Mouse (Mus musculus): Measurements from ENCODE around the gene Gm9008. TPM values are rescaled to one million over a fixed set of nuclear protein-coding genes. Genes with fewer than 3 reads are reported as not detected.
"Not testable (repeated sequence)": the region's sequence is repeated elsewhere in the genome, so short reads cannot be mapped to it uniquely, and the experiment has no call there.

Gene Gm9008
- total RNA-seq (2012; rRNA removed) = not detected in 2 replicates
- total RNA-seq (2014; rRNA removed) = not detected in 2 replicates
- not detected in 2 replicates for polyA plus RNA-seq (2012; ENCODE audit: insufficient read length, low read depth)

GRCm38 (mm10) chr6:76497054-76497835 is at the start of gene Gm9008:
TSS of gene Gm9008 (minus strand) at chr6:76497784.
- H3K27me3 ChIP-seq (replicated peaks); H3K4me1 ChIP-seq (ENCODE audit: control insufficient read depth in 1 of 2, insufficient read depth in 2 of 2); H3K27ac ChIP-seq (ENCODE audit: insufficient read depth, low read depth); H3K79me2 ChIP-seq (replicated peaks; ENCODE audit: control insufficient read depth, extremely low read depth, insufficient read depth, poor library complexity, severe bottlenecking); H3K9ac ChIP-seq (ENCODE audit: insufficient read depth, low read depth); H3K4me3 ChIP-seq (replicated peaks in 1 of 3; ENCODE audit: low read depth in 2 of 3, low read length in 2 of 3, poor library complexity in 1 of 3); H3K36me3 ChIP-seq (replicated peaks in 1 of 2; ENCODE audit: control insufficient read depth in 1 of 2, insufficient read depth in 1 of 2, low read length in 1 of 2); H3K4me2 ChIP-seq (ENCODE audit: insufficient read depth, low read depth, poor library complexity, severe bottlenecking); DNase-seq (ENCODE audit: extremely low read depth); in situ Hi-C loops (cut with MboI; ENCODE audit: low pct_ligation_motif_present, low pct_unique_long_range_greater_than_20kb, low sequenced_read_pairs); dilution Hi-C loops (cut with MboI; ENCODE audit: extremely low pct_ligation_motif_present, extremely low pct_unique_long_range_greater_than_20kb, low sequenced_read_pairs): not testable (repeated sequence)
- peaks cover 29% of the 10 kb centered on the region for H3K9me3 ChIP-seq (replicated peaks; ENCODE audit: low read length)

GRCm38 (mm10) chr6:76521975-76522641 is 24.5 kb upstream of the Gm9008 start:
- in situ Hi-C loops (cut with MboI; ENCODE audit: low pct_ligation_motif_present, low pct_unique_long_range_greater_than_20kb, low sequenced_read_pairs) (no loop called here), dilution Hi-C loops (cut with MboI; ENCODE audit: extremely low pct_ligation_motif_present, extremely low pct_unique_long_range_greater_than_20kb, low sequenced_read_pairs) (no loop called here)
- no peaks in the 10 kb centered on the region for H3K79me2 ChIP-seq (replicated peaks; ENCODE audit: control insufficient read depth, extremely low read depth, insufficient read depth, poor library complexity, severe bottlenecking)
- no peak overlapping the region for H3K4me2 ChIP-seq (ENCODE audit: insufficient read depth, low read depth, poor library complexity, severe bottlenecking)
- H3K27me3 ChIP-seq (replicated peaks) = no peaks in the 10 kb centered on the region
- H3K4me3 ChIP-seq (replicated peaks in 1 of 3; ENCODE audit: low read depth in 2 of 3, low read length in 2 of 3, poor library complexity in 1 of 3) = no peak overlapping the region
- no peak overlapping the region for H3K27ac ChIP-seq (ENCODE audit: insufficient read depth, low read depth)
- TF ChIP-seq USF2 (conservative IDR thresholded peaks at IDR 0.05; ENCODE audit: low read depth, low read length) (no peak), TCF12 (IDR thresholded peaks at IDR 0.05; ENCODE audit: low read depth, low read length) (no peak), HCFC1 (IDR thresholded peaks at IDR 0.05; ENCODE audit: low read depth, low read length) (no peak), MYC (IDR thresholded peaks at IDR 0.05; ENCODE audit: low read depth, low read length) (no peak), RAD21 (IDR thresholded peaks at IDR 0.05; ENCODE audit: low read depth, low read length) (no peak), BHLHE40 (IDR thresholded peaks at IDR 0.05; ENCODE audit: low read depth, low read length) (no peak), UBTF (IDR thresholded peaks at IDR 0.05; ENCODE audit: low read depth, low read length) (no peak), POLR2A (IDR thresholded peaks at IDR 0.05; ENCODE audit: low read depth, low read length) (no peak), ELF1 (IDR thresholded peaks at IDR 0.05; ENCODE audit: low read depth, low read length) (no peak), JUN (IDR thresholded peaks at IDR 0.05; ENCODE audit: insufficient read depth, low read depth, low read length) (no peak), GABPA (IDR thresholded peaks at IDR 0.05; ENCODE audit: insufficient replicate concordance, low read depth, low read length) (no peak), EP300 (IDR thresholded peaks at IDR 0.05; ENCODE audit: low read length) (no peak), RCOR1 (conservative IDR thresholded peaks at IDR 0.05; ENCODE audit: low read depth, low read length) (no peak), PAX5 (IDR thresholded peaks at IDR 0.05; ENCODE audit: low read length) (no peak)
- no peak overlapping the region for H3K9ac ChIP-seq (ENCODE audit: insufficient read depth, low read depth)
- peaks cover 26% of the 10 kb centered on the region for H3K9me3 ChIP-seq (replicated peaks; ENCODE audit: low read length)
- no peaks in the 10 kb centered on the region for H3K36me3 ChIP-seq (replicated peaks in 1 of 2; ENCODE audit: control insufficient read depth in 1 of 2, insufficient read depth in 1 of 2, low read length in 1 of 2)
- DNase-seq (ENCODE audit: extremely low read depth) = no peak
- H3K4me1 ChIP-seq (ENCODE audit: control insufficient read depth in 1 of 2, insufficient read depth in 2 of 2) = no peaks in the 10 kb centered on the region
